Comparison of ENCODE assay signal across 31 mouse cellular contexts in the genomic region with DNA sequence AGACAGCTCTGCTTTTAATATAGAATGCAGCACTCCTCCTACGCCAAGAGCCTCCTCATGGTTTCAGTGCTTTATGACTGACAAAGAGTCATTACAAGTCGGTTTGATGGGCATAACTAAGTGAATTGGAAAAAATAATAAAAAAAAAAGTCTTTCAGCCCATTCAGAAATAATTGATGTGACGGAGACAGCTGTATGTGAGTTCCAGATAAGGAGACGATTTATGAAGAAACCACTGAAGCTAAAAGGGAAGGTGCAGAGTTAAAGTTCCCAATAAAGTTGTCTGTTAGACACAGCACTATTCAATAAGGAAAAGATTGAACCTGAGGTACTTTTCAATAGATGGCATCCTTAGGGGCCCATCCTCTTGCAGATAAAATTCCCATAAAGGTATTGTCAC.
"Had no signal": no experiment of that assay in that cellular context is flagged by ENCODE, and none has a peak within 500 bp of the region (broad histone marks: within the 10 kb centered on the region; RNA-seq: fewer than 3 reads in every experiment).

No protein-coding gene starts in this region.

- H3K27me3 ChIP-seq: limb, embryonic 12.5 days; limb, embryonic 13.5 days; limb, embryonic 15.5 days; liver, embryonic 12.5 days; liver, embryonic 13.5 days; liver, embryonic 15.5 days; lung, embryonic 15.5 days; megakaryocyte, embryonic 14.5 days; midbrain, embryonic 12.5 days; midbrain, embryonic 13.5 days; midbrain, embryonic 15.5 days; neural tube, embryonic 12.5 days had no signal

- H3K4me1 ChIP-seq: limb, embryonic 12.5 days; limb, embryonic 13.5 days; limb, embryonic 15.5 days; liver, embryonic 12.5 days; liver, embryonic 13.5 days; liver, embryonic 15.5 days; lung, embryonic 15.5 days; megakaryocyte, embryonic 14.5 days; midbrain, embryonic 12.5 days; midbrain, embryonic 13.5 days; midbrain, embryonic 15.5 days; neural tube, embryonic 12.5 days had no signal

- DNase-seq: left cerebral cortex, postnatal 4 days; liver; liver, embryonic 13.5 days; liver, postnatal 0 days; lung, adult 18-20 months; lung, adult 2 months; lung, embryonic 14.5 days; lung, postnatal 10 days; lung, postnatal 14 days; lung, postnatal 36 days; lung, postnatal 4 days; midbrain, embryonic 14.5 days had no signal

- H3K4me2 ChIP-seq: limb, embryonic 12.5 days; limb, embryonic 13.5 days; limb, embryonic 15.5 days; liver, embryonic 11.5 days; liver, embryonic 12.5 days; liver, embryonic 13.5 days; liver, embryonic 15.5 days; lung, embryonic 14.5 days; lung, embryonic 15.5 days; midbrain, embryonic 11.5 days; midbrain, embryonic 12.5 days; midbrain, embryonic 13.5 days; midbrain, embryonic 15.5 days; neural tube, embryonic 12.5 days had no signal

- H3K36me3 ChIP-seq: limb, embryonic 12.5 days; limb, embryonic 13.5 days; limb, embryonic 15.5 days; liver, embryonic 12.5 days; liver, embryonic 13.5 days; liver, embryonic 15.5 days; lung, embryonic 15.5 days; midbrain, embryonic 12.5 days; midbrain, embryonic 13.5 days; midbrain, embryonic 15.5 days; neural tube, embryonic 12.5 days had no signal

- H3K4me3 ChIP-seq: left cerebral cortex, adult 2 months; limb, embryonic 12.5 days; limb, embryonic 13.5 days; limb, embryonic 15.5 days; liver, embryonic 12.5 days; liver, embryonic 13.5 days; liver, embryonic 15.5 days; lung, embryonic 15.5 days; megakaryocyte, embryonic 14.5 days; midbrain, embryonic 12.5 days; midbrain, embryonic 13.5 days; midbrain, embryonic 15.5 days; myocyte; neural tube, embryonic 12.5 days had no signal

- H3K9ac ChIP-seq: limb, embryonic 12.5 days; limb, embryonic 13.5 days; limb, embryonic 15.5 days; liver, embryonic 12.5 days; liver, embryonic 13.5 days; liver, embryonic 14.5 days; liver, embryonic 15.5 days; liver, postnatal 0 days; lung, embryonic 14.5 days; lung, embryonic 15.5 days; midbrain, embryonic 12.5 days; midbrain, embryonic 13.5 days; midbrain, embryonic 15.5 days; neural tube, embryonic 12.5 days had no signal

- H3K27ac ChIP-seq: left cerebral cortex, adult 2 months; limb, embryonic 12.5 days; limb, embryonic 13.5 days; limb, embryonic 15.5 days; liver, embryonic 12.5 days; liver, embryonic 13.5 days; liver, embryonic 14.5 days; liver, embryonic 15.5 days; lung, embryonic 15.5 days; macrophage; midbrain, embryonic 12.5 days; midbrain, embryonic 13.5 days; midbrain, embryonic 15.5 days; neural tube, embryonic 12.5 days had no signal

- ATAC-seq: liver, embryonic 12.5 days; liver, postnatal 0 days; lung, postnatal 0 days; midbrain, embryonic 13.5 days; midbrain, embryonic 15.5 days; midbrain, embryonic 16.5 days had no signal

- H3K9me3 ChIP-seq: limb, embryonic 12.5 days; limb, embryonic 13.5 days; limb, embryonic 15.5 days; liver, embryonic 12.5 days; liver, embryonic 13.5 days; liver, embryonic 15.5 days; lung, embryonic 15.5 days; megakaryocyte, embryonic 14.5 days; midbrain, embryonic 12.5 days; midbrain, embryonic 13.5 days; midbrain, embryonic 15.5 days; neural tube, embryonic 12.5 days had no signal
